Mouse (Mus musculus) induced T-regulatory cell, adult 2 months (primary cell): Measurements from ENCODE around the gene Trhde.

ENCODE experiments used
- DNase-seq: peaks from one replicate; pipeline ENCODE4 v3.0.0-alpha.2; 2012; ENCODE audit warnings: low read depth

Trhde gene

GRCm38 (mm10) chr10:114802161-114802651, at the start of gene Trhde:
TSS of gene Trhde (minus strand) at chr10:114802307.
- no peak for DNase-seq

GRCm38 (mm10) chr10:114841966-114842365, 39.9 kb upstream of the Trhde start:
- no peak for DNase-seq

GRCm38 (mm10) chr10:114841440-114841839, 39.3 kb upstream of the Trhde start:
- no peak for DNase-seq

- DNase-seq, result no peak
Measured at GRCm38 (mm10) chr10:114831313-114831712, 29.2 kb upstream of the Trhde start.

- DNase-seq, result no peak
Measured at GRCm38 (mm10) chr10:114808799-114809198, 6.7 kb upstream of the Trhde start.

- no peak for DNase-seq
Measured at GRCm38 (mm10) chr10:114805884-114806283, 3.8 kb upstream of the Trhde start.

- no peak for DNase-seq
Measured at GRCm38 (mm10) chr10:114801457-114802160, 498 bp downstream of the Trhde start.

GRCm38 (mm10) chr10:114800331-114801304, 1.5 kb downstream of the Trhde start:
- DNase-seq, result no peak

- no peak for DNase-seq
Measured at GRCm38 (mm10) chr10:114799481-114799880, 2.6 kb downstream of the Trhde start.

- DNase-seq, result no peak
Measured at GRCm38 (mm10) chr10:114798788-114799187, 3.3 kb downstream of the Trhde start.

- no peak for DNase-seq
Measured at GRCm38 (mm10) chr10:114798218-114798617, 3.9 kb downstream of the Trhde start.

- DNase-seq, result no peak
Measured at GRCm38 (mm10) chr10:114797664-114798063, 4.4 kb downstream of the Trhde start.

- DNase-seq, result no peak
Measured at GRCm38 (mm10) chr10:114796872-114797271, 5.2 kb downstream of the Trhde start.

- DNase-seq, result no peak
Measured at GRCm38 (mm10) chr10:114794214-114794613, 7.9 kb downstream of the Trhde start.

GRCm38 (mm10) chr10:114765914-114766313, 36.2 kb downstream of the Trhde start:
- no peak for DNase-seq

GRCm38 (mm10) chr10:114762125-114762524, 40.0 kb downstream of the Trhde start:
- no peak for DNase-seq

- no peak for DNase-seq
Measured at GRCm38 (mm10) chr10:114759240-114759639, 42.9 kb downstream of the Trhde start.

- no peak for DNase-seq
Measured at GRCm38 (mm10) chr10:114758614-114759013, 43.5 kb downstream of the Trhde start.

GRCm38 (mm10) chr10:114742755-114743705, 59.1 kb downstream of the Trhde start:
- DNase-seq, result no peak

- no peak for DNase-seq
Measured at GRCm38 (mm10) chr10:114739916-114740315, 62.2 kb downstream of the Trhde start.

- no peak for DNase-seq
Measured at GRCm38 (mm10) chr10:114737581-114737980, 64.5 kb downstream of the Trhde start.

- no peak for DNase-seq
Measured at GRCm38 (mm10) chr10:114736377-114736776, 65.7 kb downstream of the Trhde start.
